Mouse (Mus musculus) midbrain, embryonic 11.5 days (tissue): ENCODE measurements around the gene Tesk1. TPM values are rescaled to one million over a fixed set of nuclear protein-coding genes. Genes with fewer than 3 reads are reported as not detected.

Source experiments
- ATAC-seq: fragments of 200-750 bp; cut with Nextera tagmentation; 2 replicates; pipeline ENCODE4 v1.8.0; 2017; ENCODE audit warnings: moderate TSS enrichment, moderate library complexity; ENCODE audit not compliant: low FRiP score
- DNase-seq: peaks from one replicate; pipeline ENCODE4 v3.0.0; 2015; ENCODE audit warnings: low spot score; ENCODE audit errors: missing footprints
- H3K27ac ChIP-seq: fragments of 300-500 bp; sonication (generic); 2 replicates; pipeline ENCODE4 v1.5.1; 2014; ENCODE audit warnings: low read depth, low read length
- H3K27me3 ChIP-seq: fragments of 300-500 bp; sonication (generic); 2 replicates; pipeline ENCODE4 v1.6.1; 2014; ENCODE audit warnings: mild to moderate bottlenecking, low read length, moderate library complexity, mixed read lengths; ENCODE audit not compliant: control insufficient read depth, insufficient read depth
- H3K36me3 ChIP-seq: fragments of 300-500 bp; sonication (generic); 2 replicates; pipeline ENCODE4 v1.6.1; 2014; ENCODE audit warnings: mild to moderate bottlenecking, low read length, moderate library complexity, mixed read lengths; ENCODE audit not compliant: control insufficient read depth, insufficient read depth
- H3K4me1 ChIP-seq: fragments of 300-500 bp; sonication (generic); 2 replicates; pipeline ENCODE4 v1.6.1; 2014; ENCODE audit warnings: low read length; ENCODE audit not compliant: control insufficient read depth, insufficient read depth
- H3K4me2 ChIP-seq: fragments of 300-500 bp; sonication (generic); 2 replicates; pipeline ENCODE4 v1.6.1; 2014; ENCODE audit warnings: mild to moderate bottlenecking, moderate library complexity
- H3K4me3 ChIP-seq: fragments of 300-500 bp; sonication (generic); 2 replicates; pipeline ENCODE4 v1.5.1; 2014; ENCODE audit warnings: low read depth, low read length
- H3K9ac ChIP-seq: fragments of 300-500 bp; sonication (generic); 2 replicates; pipeline ENCODE4 v1.6.1; 2014; ENCODE audit warnings: low read length
- H3K9me3 ChIP-seq: fragments of 300-500 bp; sonication (generic); 2 replicates; pipeline ENCODE4 v1.6.1; 2016; ENCODE audit warnings: low read length; ENCODE audit not compliant: control insufficient read depth
- WGBS: fragments of 180-500 bp; shearing (Covaris S2); extraction: QIAGEN DNeasy Blood & Tissue Kit; methylation state at CpG from one replicate; pipeline ENCODE4 v1.1.7; 2014; 5-methylcytosine and 5-hydroxymethylcytosine counted together
- polyA plus RNA-seq: library from polyadenylated mRNA; unstranded; fragments of >200 nt; fragmentation: Nextera tagmentation; extraction: Ambion mirVana; gene quantifications from 2 replicates; pipeline ENCODE4 v1.2.1, GENCODE M21; 2014

Gene Tesk1
- polyA plus RNA-seq, 1 experiment from 2014 or later, result 7.3 TPM

- Histone ChIP-seq H3K27ac (no peak overlapping the region), H3K36me3 (no peaks in the 10 kb centered on the region), H3K9me3 (no peaks in the 10 kb centered on the region), H3K4me2 (no peak overlapping the region), H3K4me1 (peaks cover 15% of the 10 kb centered on the region), H3K27me3 (no peaks in the 10 kb centered on the region), H3K9ac (no peak overlapping the region), H3K4me3 (no peak overlapping the region)
- 48% methylated on average over 12 of the region's 12 CpGs for WGBS
- DNase-seq (peak; percentile 84), ATAC-seq (no peak)
These were observed 50.5 kb downstream of the Tesk1 start for GRCm38 (mm10) chr4:43492101-43492820.

GRCm38 (mm10) chr4:43492821-43493185, 51.1 kb downstream of the Tesk1 start, which contains the start of gene Ccdc107:
TSS of gene Ccdc107 (plus strand) at chr4:43492900.
- DNase-seq (peak; percentile 97), ATAC-seq (peak; percentile 98)
- H3K9ac ChIP-seq, result peak within 1 kb of the TSS; percentile 76
- H3K9me3 ChIP-seq, result no peaks in the 10 kb centered on the region
- H3K36me3 ChIP-seq, result no peaks in the 10 kb centered on the region
- peak within 1 kb of the TSS; percentile 75 for H3K4me3 ChIP-seq
- peak within 1 kb of the TSS; percentile 68 for H3K27ac ChIP-seq
- under 1% methylated on average over 25 of the region's 25 CpGs for WGBS
- peak within 1 kb of the TSS; percentile 70 for H3K4me2 ChIP-seq
- H3K4me1 ChIP-seq, result peaks cover 18% of the 10 kb centered on the region
- H3K27me3 ChIP-seq, result no peaks in the 10 kb centered on the region

- peak overlapping the region; percentile 68 for H3K27ac ChIP-seq
- no peaks in the 10 kb centered on the region for H3K9me3 ChIP-seq
- H3K4me2 ChIP-seq, result peak overlapping the region; percentile 70
- peak overlapping the region; percentile 75 for H3K4me3 ChIP-seq
- peaks cover 23% of the 10 kb centered on the region for H3K4me1 ChIP-seq
- ATAC-seq, result peak; percentile 89
- H3K9ac ChIP-seq, result peak overlapping the region; percentile 76
- under 1% methylated on average over 47 of the region's 47 CpGs for WGBS
- H3K36me3 ChIP-seq, result no peaks in the 10 kb centered on the region
- H3K27me3 ChIP-seq, result no peaks in the 10 kb centered on the region
- DNase-seq, result peak; percentile 100
These were observed 51.6 kb downstream of the Tesk1 start for GRCm38 (mm10) chr4:43493186-43493845.

GRCm38 (mm10) chr4:43493846-43494240, 52.1 kb downstream of the Tesk1 start:
- 5% methylated on average over 9 of the region's 9 CpGs for WGBS
- Histone ChIP-seq H3K4me3 (peak overlapping the region; percentile 75), H3K4me2 (peak overlapping the region; percentile 70), H3K27me3 (no peaks in the 10 kb centered on the region), H3K9me3 (no peaks in the 10 kb centered on the region), H3K4me1 (peaks cover 28% of the 10 kb centered on the region), H3K27ac (peak overlapping the region; percentile 68; the same call in 1 of the 2 replicates), H3K9ac (peak overlapping the region; percentile 76), H3K36me3 (no peaks in the 10 kb centered on the region)
- DNase-seq (no peak), ATAC-seq (no peak)

- DNase-seq (peak; percentile 83), ATAC-seq (no peak)
- H3K4me2 ChIP-seq, result 0 out of 2 replicates have a peak overlapping the region, but pooled peaks have one; percentile 16
- H3K27ac ChIP-seq, result no peak overlapping the region
- no peak overlapping the region for H3K9ac ChIP-seq
- no peak overlapping the region for H3K4me3 ChIP-seq
- H3K36me3 ChIP-seq, result no peaks in the 10 kb centered on the region
- peaks cover 30% of the 10 kb centered on the region for H3K4me1 ChIP-seq
- H3K27me3 ChIP-seq, result no peaks in the 10 kb centered on the region
- no peaks in the 10 kb centered on the region for H3K9me3 ChIP-seq
- 46% methylated on average over 6 of the region's 6 CpGs for WGBS
These were observed 54.8 kb downstream of the Tesk1 start for GRCm38 (mm10) chr4:43496587-43496986.

GRCm38 (mm10) chr4:43497405-43497804, 55.7 kb downstream of the Tesk1 start:
- no peak for DNase-seq
- no peak for ATAC-seq
- H3K9me3 ChIP-seq, result no peaks in the 10 kb centered on the region
- H3K4me2 ChIP-seq, result peak overlapping the region; percentile 75; the same call in 1 of the 2 replicates
- H3K36me3 ChIP-seq, result no peaks in the 10 kb centered on the region
- H3K27me3 ChIP-seq, result no peaks in the 10 kb centered on the region
- H3K4me3 ChIP-seq, result no peak overlapping the region
- H3K4me1 ChIP-seq, result peaks cover 30% of the 10 kb centered on the region
- H3K27ac ChIP-seq, result no peak overlapping the region
- H3K9ac ChIP-seq, result no peak overlapping the region
- 94% methylated on average over 8 of the region's 8 CpGs for WGBS

Other genes with a start within 250 kb of the Tesk1 start
- 0.30 and 0.70 TPM in 2 replicates for gene Atp8b5, start 174.8 kb upstream of the Tesk1 start, polyA plus RNA-seq
- 13.7 TPM in 2 replicates for gene Rusc2, start 60.0 kb upstream of the Tesk1 start, polyA plus RNA-seq
- 0.54 and 0.59 TPM in 2 replicates for gene Fam166b, start 12.8 kb upstream of the Tesk1 start, polyA plus RNA-seq
- gene Cd72, start 12.7 kb downstream of the Tesk1 start, polyA plus RNA-seq, result 2.9 and 3.4 TPM in 2 replicates
- not detected in 2 replicates for gene Sit1, start 41.8 kb downstream of the Tesk1 start, polyA plus RNA-seq
- gene Ccdc107, start 51.0 kb downstream of the Tesk1 start, polyA plus RNA-seq, result 45.8 and 48.8 TPM in 2 replicates
- gene Arhgef39, start 57.8 kb downstream of the Tesk1 start, polyA plus RNA-seq, result 32.4 and 40.2 TPM in 2 replicates
- gene Car9, start 65.0 kb downstream of the Tesk1 start, polyA plus RNA-seq, result 0.07 TPM in 1 of 2 replicates, not detected in the other
- 44.0 and 51.8 TPM in 2 replicates for gene Tpm2, start 81.8 kb downstream of the Tesk1 start, polyA plus RNA-seq
- 46.4 and 54.5 TPM in 2 replicates for gene Creb3, start 120.4 kb downstream of the Tesk1 start, polyA plus RNA-seq
- gene Tln1, start 120.8 kb downstream of the Tesk1 start, polyA plus RNA-seq, result 38.4 and 40.4 TPM in 2 replicates
- gene Rgp1, start 136.8 kb downstream of the Tesk1 start, polyA plus RNA-seq, result 22.0 and 25.2 TPM in 2 replicates
- 24.5 and 26.1 TPM in 2 replicates for gene Gba2, start 136.9 kb downstream of the Tesk1 start, polyA plus RNA-seq
- gene Msmp, start 142.6 kb downstream of the Tesk1 start, polyA plus RNA-seq, result 0.63 TPM in 1 of 2 replicates, not detected in the other
- gene Npr2, start 190.0 kb downstream of the Tesk1 start, polyA plus RNA-seq, result 14.0 and 15.5 TPM in 2 replicates
- 2.9 and 3.4 TPM in 2 replicates for gene Spag8, start 211.7 kb downstream of the Tesk1 start, polyA plus RNA-seq
- gene Hint2, start 214.5 kb downstream of the Tesk1 start, polyA plus RNA-seq, result 70.0 and 72.9 TPM in 2 replicates
- 4.4 and 4.5 TPM in 2 replicates for gene Tmem8b, start 227.0 kb downstream of the Tesk1 start, polyA plus RNA-seq
- gene Fam221b, start 227.2 kb downstream of the Tesk1 start, polyA plus RNA-seq, result 2.4 and 2.5 TPM in 2 replicates